Comparison of ENCODE assay signal across 22 mouse cellular contexts in genomic region chr10:116626009-116626408, GRCm38 (mm10). TPM values are rescaled to one million over a fixed set of nuclear protein-coding genes. Genes with fewer than 3 reads are reported as not detected.
DNase-seq lines count a peak whose midpoint lies in the region; ATAC-seq and TF ChIP-seq lines count a peak whose summit lies in the region.
"Had no signal": no experiment of that assay in that cellular context is flagged by ENCODE, and none has a peak within 500 bp of the region (broad histone marks: within the 10 kb centered on the region; RNA-seq: fewer than 3 reads in every experiment).

No protein-coding gene starts in this region.

- no peak overlapping the region for H3K27ac ChIP-seq in forebrain, embryonic 12.5 days
- H3K27ac ChIP-seq: embryonic facial prominence, embryonic 13.5 days; embryonic facial prominence, embryonic 15.5 days; forebrain, embryonic 10.5 days; forebrain, embryonic 13.5 days; forebrain, embryonic 15.5 days had no signal

- no peak overlapping the region for H3K4me2 ChIP-seq in forebrain, embryonic 12.5 days
- H3K4me2 ChIP-seq: embryonic facial prominence, embryonic 13.5 days; embryonic facial prominence, embryonic 15.5 days; forebrain, embryonic 13.5 days; forebrain, embryonic 15.5 days had no signal

- no peaks in the 10 kb centered on the region for H3K4me1 ChIP-seq in forebrain, embryonic 12.5 days
- H3K4me1 ChIP-seq: embryonic facial prominence, embryonic 13.5 days; embryonic facial prominence, embryonic 15.5 days; forebrain, embryonic 10.5 days; forebrain, embryonic 13.5 days; forebrain, embryonic 15.5 days had no signal

- H3K9me3 ChIP-seq in forebrain, embryonic 12.5 days = no peaks in the 10 kb centered on the region

- POLR2A ChIA-PET in Patski (lab: Charles Lee) = no interaction called here

- TF ChIP-seq CTCF in Patski (IDR thresholded peaks at IDR 0.05) = no peak

- no peak overlapping the region for H3K4me3 ChIP-seq in forebrain, embryonic 12.5 days (replicated peaks)
- H3K4me3 ChIP-seq: embryonic facial prominence, embryonic 13.5 days; embryonic facial prominence, embryonic 15.5 days; erythroblast, embryonic 14.5 days; forebrain, embryonic 10.5 days; forebrain, embryonic 13.5 days; forebrain, embryonic 15.5 days had no signal

- no peaks in the 10 kb centered on the region for H3K27me3 ChIP-seq in Patski
- no peaks in the 10 kb centered on the region for H3K27me3 ChIP-seq in forebrain, embryonic 12.5 days
- H3K27me3 ChIP-seq: embryonic facial prominence, embryonic 13.5 days; embryonic facial prominence, embryonic 15.5 days; forebrain, embryonic 13.5 days; forebrain, embryonic 15.5 days had no signal

- 100% methylated on average over 1 of the region's 1 CpGs for WGBS in forebrain, embryonic 12.5 days

- DNase-seq in 3134 (ENCODE audit: extremely low read depth, insufficient read length, low spot score) = peak; percentile 7
- DNase-seq in 3T3-L1 (ENCODE audit: low read depth, low spot score) = peak; percentile 5
- peak; percentile 51 for DNase-seq in Patski (ENCODE audit: low read depth, low spot score)
- DNase-seq in right cerebral cortex, adult 2 months (ENCODE audit: low spot score in 2 of 2) = no peak
- DNase-seq: adrenal gland, adult 2 months; adrenal gland, postnatal 10 days; adrenal gland, postnatal 25 days; cerebellum, adult 11 months; cerebellum, adult 18-20 months; cerebellum, adult 8-10 months; cerebellum, adult 9-11 months; cerebellum, postnatal 14 days; cerebellum, postnatal 36 days; embryo, embryonic 11 days; forebrain, postnatal 0 days had no signal

- CTCF ChIA-PET in Patski (lab: Charles Lee) = interaction anchor here (1.0 kb wide), 1 partner anchor 12 kb away, joined by 3 read pairs; no protein-coding TSS in a partner anchor

- H3K9ac ChIP-seq in forebrain, embryonic 12.5 days = no peak overlapping the region
- H3K9ac ChIP-seq: embryonic facial prominence, embryonic 13.5 days; embryonic facial prominence, embryonic 15.5 days; forebrain, embryonic 13.5 days; forebrain, embryonic 15.5 days; forebrain, postnatal 0 days had no signal

- in situ Hi-C loops in Patski (cut with MboI; ENCODE audit: low pct_unique_long_range_greater_than_20kb) = no loop called here

- peak; percentile 98 for ATAC-seq in Patski
- no peak for ATAC-seq in forebrain, embryonic 12.5 days (ENCODE audit: low FRiP score)
- ATAC-seq: forebrain, embryonic 13.5 days; forebrain, embryonic 15.5 days; forebrain, postnatal 0 days had no signal

- no peaks in the 10 kb centered on the region for H3K36me3 ChIP-seq in forebrain, embryonic 12.5 days (replicated peaks)
- H3K36me3 ChIP-seq: embryonic facial prominence, embryonic 13.5 days; embryonic facial prominence, embryonic 15.5 days; forebrain, embryonic 10.5 days; forebrain, embryonic 15.5 days had no signal

RNA-seq across cellular contexts. Expression of gene Cnot2, which starts 44.7 kb away (rescaled TPM):
- polyA plus RNA-seq in Patski (2021) = 68.5 TPM
- polyA plus RNA-seq in forebrain, embryonic 12.5 days (2016; fragmentation: Nextera tagmentation; extraction: Ambion mirVana) = 124 and 125 TPM in 2 replicates

Comparison
In these comparisons a context has a peak if more than half of its experiments do, and no peak if none do; other contexts are left out.
1. DNase-seq: peak in 3134 (single experiment), 3T3-L1 (single experiment) and Patski (single experiment); none in right cerebral cortex, adult 2 months (0 of 2).